Mouse (Mus musculus) embryonic facial prominence, embryonic 15.5 days (tissue): ENCODE measurements around the gene Kat8. TPM values are rescaled to one million over a fixed set of nuclear protein-coding genes. Genes with fewer than 3 reads are reported as not detected.

ENCODE experiments used
- ATAC-seq: fragments of 200-750 bp; cut with Nextera tagmentation; 2 replicates; pipeline ENCODE4 v1.8.0; 2017; ENCODE audit warnings: low read depth, moderate TSS enrichment; ENCODE audit not compliant: insufficient number of reproducible peaks, low FRiP score, low TSS enrichment
- H3K27ac ChIP-seq: fragments of 300-500 bp; sonication (generic); replicated peaks from 2 replicates; pipeline ENCODE4 v1.5.1; 2015; ENCODE audit warnings: mild to moderate bottlenecking, inconsistent platforms
- H3K27me3 ChIP-seq: fragments of 300-500 bp; sonication (generic); 2 replicates; pipeline ENCODE4 v1.6.1; 2015; ENCODE audit warnings: inconsistent platforms
- H3K36me3 ChIP-seq: fragments of 300-500 bp; sonication (generic); 2 replicates; pipeline ENCODE4 v1.6.1; 2015; ENCODE audit warnings: mild to moderate bottlenecking, inconsistent platforms
- H3K4me1 ChIP-seq: fragments of 300-500 bp; sonication (generic); 2 replicates; pipeline ENCODE4 v1.6.1; 2015; ENCODE audit warnings: inconsistent platforms
- H3K4me2 ChIP-seq: fragments of 300-500 bp; sonication (generic); replicated peaks from 2 replicates; pipeline ENCODE4 v1.6.1; 2015; ENCODE audit warnings: mild to moderate bottlenecking, inconsistent platforms
- H3K4me3 ChIP-seq: fragments of 300-500 bp; sonication (generic); replicated peaks from 2 replicates; pipeline ENCODE4 v1.5.1; 2015; ENCODE audit warnings: mild to moderate bottlenecking, inconsistent platforms
- H3K9ac ChIP-seq: fragments of 300-500 bp; sonication (generic); 2 replicates; pipeline ENCODE4 v1.6.1; 2015; ENCODE audit warnings: inconsistent platforms
- H3K9me3 ChIP-seq: fragments of 300-500 bp; sonication (generic); replicated peaks from 2 replicates; pipeline ENCODE4 v1.6.1; 2016; ENCODE audit warnings: inconsistent platforms
- WGBS: fragments of 180-500 bp; shearing (Covaris S2); methylation state at CpG from one replicate; pipeline ENCODE4 v1.1.7; 2015; 5-methylcytosine and 5-hydroxymethylcytosine counted together
- polyA plus RNA-seq: library from polyadenylated mRNA; unstranded; fragments of >200 nt; fragmentation: Nextera tagmentation; extraction: Ambion mirVana; gene quantifications from 2 replicates; pipeline ENCODE4 v1.2.1, GENCODE M21; 2015

Gene Kat8
- polyA plus RNA-seq, 1 experiment from 2014 or later, result 39.8 TPM

DNA sequence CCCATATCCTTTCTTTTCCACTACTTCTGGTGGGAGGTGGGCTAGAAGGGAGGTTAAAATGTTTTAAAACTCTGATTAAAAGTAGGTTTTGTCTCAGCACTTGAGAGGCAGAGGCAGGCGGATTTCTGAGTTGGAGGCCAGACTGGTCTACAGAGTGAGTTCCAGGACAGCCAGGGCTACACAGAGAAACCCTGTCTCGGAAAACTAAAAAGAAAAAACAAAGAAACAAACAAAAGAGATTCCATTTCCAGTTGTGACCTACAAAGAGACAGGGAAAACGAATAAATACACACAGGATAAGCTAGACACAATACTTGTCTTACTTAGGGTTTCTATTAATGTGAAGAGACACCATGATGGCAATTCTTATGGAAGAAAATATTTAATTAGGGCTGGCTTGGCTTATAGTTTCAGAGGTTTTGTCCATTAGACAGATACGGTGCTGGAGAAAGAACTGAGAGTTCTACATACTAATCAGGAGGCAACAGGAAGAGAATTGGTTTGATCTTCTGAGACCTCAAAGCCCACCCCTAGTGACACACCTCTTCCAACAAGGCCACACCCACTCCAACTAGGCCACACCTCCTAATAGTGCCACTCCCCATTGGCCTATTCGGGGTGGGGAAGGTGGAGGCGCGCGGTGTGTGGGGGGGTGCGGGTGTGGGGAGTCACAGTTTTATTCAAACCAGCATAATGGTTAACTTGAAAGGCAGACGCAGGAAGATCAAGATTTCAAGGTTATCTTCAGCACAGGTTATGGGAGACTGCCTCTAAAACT, 13.9 kb upstream of the Kat8 start:
- Histone ChIP-seq H3K4me1 (peaks cover 14% of the 10 kb centered on the region), H3K9ac (no peak overlapping the region), H3K4me3 (no peak overlapping the region), H3K36me3 (peaks cover 1% of the 10 kb centered on the region; the same call in 1 of the 2 replicates), H3K27ac (no peak overlapping the region), H3K27me3 (no peaks in the 10 kb centered on the region), H3K9me3 (no peaks in the 10 kb centered on the region), H3K4me2 (no peak overlapping the region)
- ATAC-seq, result no peak
- WGBS, result 32% methylated on average over 10 of the region's 10 CpGs

DNA sequence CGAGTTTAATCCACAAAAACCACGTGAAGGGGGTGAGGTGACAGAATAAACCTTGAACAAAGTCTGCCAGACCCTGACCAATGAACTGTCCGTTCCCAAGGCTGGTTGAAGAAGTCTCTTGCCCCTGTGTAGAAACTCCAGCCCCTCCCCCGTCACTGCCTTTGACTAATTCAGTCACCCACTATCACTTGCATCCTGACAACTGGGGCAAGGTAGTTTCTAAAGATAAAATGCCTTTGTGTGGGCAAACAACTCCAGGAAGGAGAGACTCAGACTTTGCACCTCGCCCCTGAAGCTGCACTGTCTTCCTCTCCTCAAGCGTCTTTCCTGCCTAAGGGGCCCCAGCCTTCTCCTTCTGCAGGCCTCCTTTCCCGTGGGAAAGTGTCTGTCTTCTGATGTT, 12.3 kb upstream of the Kat8 start:
- Histone ChIP-seq H3K27me3 (no peaks in the 10 kb centered on the region), H3K4me3 (no peak overlapping the region), H3K36me3 (0 out of 2 replicates have a peak, but pooled peaks cover 2% of the 10 kb centered on the region), H3K9me3 (no peaks in the 10 kb centered on the region), H3K4me2 (no peak overlapping the region), H3K4me1 (peaks cover 10% of the 10 kb centered on the region), H3K9ac (no peak overlapping the region), H3K27ac (no peak overlapping the region)
- ATAC-seq, result no peak
- WGBS, result 35% methylated on average over 7 of the region's 7 CpGs

DNA sequence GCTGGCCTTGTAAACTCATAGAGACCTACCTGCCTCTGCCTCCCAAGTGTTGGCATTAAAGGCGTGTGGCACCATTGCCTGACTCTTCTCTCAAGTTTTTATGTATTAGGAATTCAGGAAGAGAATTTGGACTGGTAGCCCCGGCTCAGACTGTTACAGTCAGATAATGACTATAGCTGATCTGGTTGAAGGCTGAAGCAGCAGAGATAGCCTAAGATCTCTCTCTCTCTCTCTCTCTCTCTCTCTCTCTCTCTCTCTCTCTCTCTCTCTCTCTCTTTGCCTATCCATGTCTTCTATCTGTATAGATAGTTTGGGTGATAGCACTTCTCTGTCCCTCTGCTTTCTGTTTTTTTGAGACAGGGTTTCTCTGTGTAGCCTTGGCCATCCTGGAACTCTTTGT, 10.5 kb upstream of the Kat8 start:
- H3K9me3 ChIP-seq, result no peaks in the 10 kb centered on the region
- H3K36me3 ChIP-seq, result peaks cover 19% of the 10 kb centered on the region
- no peak overlapping the region for H3K27ac ChIP-seq
- H3K4me2 ChIP-seq, result no peak overlapping the region
- H3K9ac ChIP-seq, result no peak overlapping the region
- 82% methylated on average over 2 of the region's 2 CpGs for WGBS
- ATAC-seq, result no peak
- H3K4me3 ChIP-seq, result no peak overlapping the region
- peaks cover 13% of the 10 kb centered on the region for H3K4me1 ChIP-seq
- H3K27me3 ChIP-seq, result no peaks in the 10 kb centered on the region

- Histone ChIP-seq H3K4me1 (peaks cover 13% of the 10 kb centered on the region), H3K27ac (peak within 1 kb of the TSS; percentile 92), H3K9ac (peak within 1 kb of the TSS; percentile 90), H3K9me3 (no peaks in the 10 kb centered on the region), H3K36me3 (peaks cover 43% of the 10 kb centered on the region), H3K4me3 (peak within 1 kb of the TSS; percentile 78), H3K27me3 (no peaks in the 10 kb centered on the region), H3K4me2 (peak within 1 kb of the TSS; percentile 83)
- 4% methylated on average over 38 of the region's 38 CpGs for WGBS
- peak; percentile 90 for ATAC-seq
Observed at GRCm38 (mm10) chr7:127903971-127904796, 8.1 kb upstream of the Kat8 start, which contains the start of gene Bckdk. Gene Bckdk (plus strand): TSS chr7:127904082.

DNA sequence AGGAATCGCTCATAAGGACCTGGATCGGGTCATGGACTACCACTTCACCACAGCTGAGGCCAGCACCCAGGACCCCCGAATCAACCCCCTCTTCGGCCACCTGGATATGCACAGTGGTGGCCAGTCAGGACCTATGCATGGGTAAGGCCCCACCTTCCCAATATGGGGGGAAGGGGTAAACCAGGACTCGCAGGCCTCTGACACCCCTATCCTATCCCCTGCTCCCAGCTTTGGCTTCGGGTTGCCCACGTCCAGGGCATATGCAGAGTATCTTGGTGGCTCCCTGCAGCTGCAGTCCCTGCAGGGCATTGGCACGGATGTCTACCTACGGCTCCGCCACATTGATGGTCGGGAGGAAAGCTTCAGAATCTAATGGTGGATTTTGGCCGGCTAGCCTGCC, 4.4 kb upstream of the Kat8 start:
- Histone ChIP-seq H3K27me3 (no peaks in the 10 kb centered on the region), H3K4me3 (no peak overlapping the region), H3K27ac (no peak overlapping the region), H3K4me2 (no peak overlapping the region), H3K4me1 (peaks cover 22% of the 10 kb centered on the region), H3K36me3 (peaks cover 44% of the 10 kb centered on the region), H3K9me3 (no peaks in the 10 kb centered on the region), H3K9ac (no peak overlapping the region)
- no peak for ATAC-seq
- WGBS, result 96% methylated on average over 12 of the region's 12 CpGs

GRCm38 (mm10) chr7:127908656-127909055, 3.7 kb upstream of the Kat8 start:
- WGBS, result 89% methylated on average over 4 of the region's 4 CpGs
- Histone ChIP-seq H3K36me3 (peaks cover 44% of the 10 kb centered on the region), H3K27ac (no peak overlapping the region), H3K27me3 (no peaks in the 10 kb centered on the region), H3K4me1 (peaks cover 27% of the 10 kb centered on the region), H3K4me2 (no peak overlapping the region), H3K9me3 (no peaks in the 10 kb centered on the region), H3K4me3 (no peak overlapping the region), H3K9ac (no peak overlapping the region)
- no peak for ATAC-seq

DNA sequence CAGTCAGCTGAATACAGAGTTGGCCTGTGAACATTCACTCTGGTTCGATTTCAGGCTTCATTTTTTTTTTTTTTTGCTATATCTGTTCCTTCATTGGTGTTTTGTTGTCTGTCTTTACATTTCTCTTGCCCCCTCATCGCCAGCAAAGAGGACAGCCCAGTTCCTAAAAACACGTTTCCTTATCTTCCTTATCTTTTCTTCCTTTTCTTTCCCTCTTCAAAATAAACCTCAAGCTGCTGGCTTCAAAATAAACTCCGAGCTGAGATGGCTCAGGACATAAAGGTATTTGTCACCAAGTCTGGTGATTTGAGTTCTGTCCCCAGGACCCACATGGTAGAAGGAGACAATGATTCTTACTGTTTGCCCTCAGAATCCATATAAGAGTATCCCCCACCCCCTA, 622 bp downstream of the Kat8 start:
- Histone ChIP-seq H3K4me1 (peaks cover 14% of the 10 kb centered on the region), H3K27me3 (no peaks in the 10 kb centered on the region)

DNA sequence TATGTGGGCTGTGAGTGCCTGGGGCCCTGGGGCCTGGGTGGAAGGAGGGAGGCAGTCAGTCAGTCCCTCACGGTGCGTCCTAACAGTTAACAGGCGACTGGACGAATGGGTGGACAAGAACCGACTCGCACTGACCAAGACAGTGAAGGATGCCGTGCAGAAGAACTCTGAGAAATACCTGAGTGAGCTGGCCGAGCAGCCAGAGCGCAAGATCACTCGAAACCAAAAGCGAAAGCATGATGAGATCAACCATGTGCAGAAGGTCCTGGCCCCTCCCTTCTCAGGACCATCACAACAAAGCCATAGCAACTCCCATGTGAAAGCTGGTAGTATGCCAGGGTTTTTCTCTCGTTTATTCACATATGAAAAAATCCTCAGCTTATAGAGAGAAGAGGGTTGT, 3.0 kb downstream of the Kat8 start:
- H3K4me3 ChIP-seq, result no peak overlapping the region
- H3K9ac ChIP-seq, result no peak overlapping the region
- H3K4me2 ChIP-seq, result no peak overlapping the region
- peaks cover 38% of the 10 kb centered on the region for H3K36me3 ChIP-seq
- H3K9me3 ChIP-seq, result no peaks in the 10 kb centered on the region
- WGBS, result 81% methylated on average over 12 of the region's 12 CpGs
- no peaks in the 10 kb centered on the region for H3K27me3 ChIP-seq
- no peak for ATAC-seq
- H3K27ac ChIP-seq, result no peak overlapping the region
- peaks cover 14% of the 10 kb centered on the region for H3K4me1 ChIP-seq

More for the DNA sequence above, 622 bp downstream of the Kat8 start:
- peaks cover 44% of the 10 kb centered on the region for H3K36me3 ChIP-seq
- WGBS, result 15% methylated on average over 4 of the region's 4 CpGs
- no peak for ATAC-seq
- no peaks in the 10 kb centered on the region for H3K9me3 ChIP-seq
- peak overlapping the region; percentile 61 for H3K4me2 ChIP-seq
- H3K4me3 ChIP-seq, result peak overlapping the region; percentile 94
- peak overlapping the region; percentile 92; the same call in 1 of the 2 replicates for H3K27ac ChIP-seq
- peak overlapping the region; percentile 72; the same call in 1 of the 2 replicates for H3K9ac ChIP-seq

DNA sequence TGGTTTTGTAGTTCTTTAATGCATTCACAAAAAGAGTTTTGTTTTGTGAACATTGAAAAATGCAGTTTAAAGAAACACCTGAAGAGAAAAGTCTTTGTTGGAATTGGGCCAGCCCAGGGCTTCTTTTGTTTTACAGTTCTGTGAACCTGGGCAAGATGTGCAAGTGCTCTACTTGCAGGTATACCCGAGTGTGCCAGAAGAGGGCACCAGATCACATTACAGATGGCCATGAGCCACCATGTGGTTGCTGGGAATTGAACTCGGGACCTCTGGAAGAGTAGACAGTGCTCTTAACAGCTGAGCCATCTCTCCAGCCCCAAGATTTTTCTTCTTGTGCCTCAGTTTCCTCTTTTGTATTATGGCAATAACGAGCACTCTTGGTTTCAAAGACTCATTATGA, 5.9 kb downstream of the Kat8 start:
- H3K4me2 ChIP-seq, result no peak overlapping the region
- 45% methylated on average over 3 of the region's 3 CpGs for WGBS

DNA sequence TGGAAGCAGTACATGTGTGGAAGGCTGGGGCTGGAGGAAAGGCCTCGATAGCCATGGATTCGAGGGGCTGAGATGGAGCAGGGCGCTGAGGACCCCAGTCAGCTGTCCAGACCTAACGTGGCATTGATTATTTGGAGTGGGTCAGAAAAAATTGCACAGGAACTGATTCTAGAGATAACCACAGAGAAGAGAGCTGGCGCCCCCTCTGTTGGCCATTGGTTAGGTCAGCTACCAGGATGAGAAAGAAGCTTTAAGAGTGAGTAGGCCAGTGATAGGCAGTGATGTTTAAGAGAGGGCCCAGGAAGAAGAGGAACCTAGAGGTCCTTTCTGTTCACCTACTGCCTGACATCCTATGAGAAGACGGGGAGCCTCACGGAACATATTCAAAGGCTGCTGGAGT, 7.0 kb downstream of the Kat8 start:
- WGBS, result 69% methylated on average over 7 of the region's 7 CpGs

More for the DNA sequence above, 5.9 kb downstream of the Kat8 start:
- H3K27me3 ChIP-seq, result no peaks in the 10 kb centered on the region
- no peak for ATAC-seq
- no peak overlapping the region for H3K9ac ChIP-seq
- H3K4me1 ChIP-seq, result peaks cover 3% of the 10 kb centered on the region
- H3K9me3 ChIP-seq, result no peaks in the 10 kb centered on the region
- no peak overlapping the region for H3K4me3 ChIP-seq
- no peak overlapping the region for H3K27ac ChIP-seq
- peaks cover 58% of the 10 kb centered on the region for H3K36me3 ChIP-seq

DNA sequence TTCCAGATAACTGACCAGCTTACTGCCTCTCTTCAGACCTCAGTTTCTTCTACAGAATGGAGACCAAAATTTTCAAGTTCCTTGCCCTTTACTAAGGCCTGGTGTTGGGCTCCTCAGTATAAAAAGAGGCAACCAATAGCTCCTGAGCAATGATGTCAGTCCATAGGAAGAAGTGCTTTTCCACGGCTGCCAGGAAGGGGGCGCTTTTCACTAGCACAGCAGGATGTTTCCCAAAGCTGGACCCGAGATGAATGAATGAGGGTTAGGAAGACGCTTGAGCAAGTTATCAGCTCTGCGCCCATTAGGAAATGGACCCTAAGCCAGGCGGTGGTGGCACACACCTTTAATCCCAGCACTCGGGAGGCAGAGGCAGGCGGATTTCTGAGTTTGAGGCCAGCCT, 9.2 kb downstream of the Kat8 start:
- no peak overlapping the region for H3K4me3 ChIP-seq
- 0 out of 2 replicates have a peak, but pooled peaks cover 4% of the 10 kb centered on the region for H3K4me1 ChIP-seq
- H3K27me3 ChIP-seq, result no peaks in the 10 kb centered on the region
- no peak for ATAC-seq
- H3K27ac ChIP-seq, result no peak overlapping the region
- no peak overlapping the region for H3K4me2 ChIP-seq
- H3K9ac ChIP-seq, result no peak overlapping the region
- WGBS, result 60% methylated on average over 8 of the region's 8 CpGs
- no peaks in the 10 kb centered on the region for H3K9me3 ChIP-seq
- H3K36me3 ChIP-seq, result peaks cover 65% of the 10 kb centered on the region

More for the DNA sequence above, 7.0 kb downstream of the Kat8 start:
- no peak for ATAC-seq
- no peak overlapping the region for H3K4me2 ChIP-seq
- H3K9ac ChIP-seq, result no peak overlapping the region
- no peaks in the 10 kb centered on the region for H3K27me3 ChIP-seq
- H3K27ac ChIP-seq, result no peak overlapping the region
- no peak overlapping the region for H3K4me3 ChIP-seq
- H3K9me3 ChIP-seq, result no peaks in the 10 kb centered on the region
- H3K4me1 ChIP-seq, result no peaks in the 10 kb centered on the region
- H3K36me3 ChIP-seq, result peaks cover 67% of the 10 kb centered on the region
